Mouse (Mus musculus) CD4-positive, CD25-positive, alpha-beta regulatory T cell, adult 2 months (primary cell): ENCODE results near the gene Nox1.
"Not testable (repeated sequence)": the region's sequence is repeated elsewhere in the genome, so short reads cannot be mapped to it uniquely, and the experiment has no call there.

Source experiments
- DNase-seq: peaks from one replicate; pipeline ENCODE4 v3.0.0-alpha.2; 2012; ENCODE audit warnings: low read depth, low spot score

Nox1 gene

DNA sequence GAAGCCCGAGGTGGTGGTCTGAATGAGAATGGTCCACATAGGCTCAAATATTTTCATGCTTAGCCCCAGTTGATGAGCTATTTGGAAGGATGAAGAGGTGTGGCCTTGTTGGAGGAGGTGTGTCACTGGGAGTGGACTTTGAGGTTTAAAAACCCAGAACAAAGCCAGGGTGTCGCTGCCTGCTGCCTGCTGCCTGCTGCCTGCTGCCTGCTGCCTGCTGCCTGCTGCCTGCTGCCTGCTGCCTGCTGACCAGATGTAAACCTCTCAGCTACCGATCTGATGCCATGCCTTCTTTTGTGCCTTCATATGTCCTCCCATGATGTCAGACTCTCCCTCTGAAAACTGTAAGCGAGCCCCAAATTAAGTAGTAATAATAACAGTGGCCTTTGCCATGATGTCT is at the start of gene Nox1:
TSS of gene Nox1 (minus strand) at position 101 of the 400 bp plus-strand sequence.
- DNase-seq, result no peak

DNA sequence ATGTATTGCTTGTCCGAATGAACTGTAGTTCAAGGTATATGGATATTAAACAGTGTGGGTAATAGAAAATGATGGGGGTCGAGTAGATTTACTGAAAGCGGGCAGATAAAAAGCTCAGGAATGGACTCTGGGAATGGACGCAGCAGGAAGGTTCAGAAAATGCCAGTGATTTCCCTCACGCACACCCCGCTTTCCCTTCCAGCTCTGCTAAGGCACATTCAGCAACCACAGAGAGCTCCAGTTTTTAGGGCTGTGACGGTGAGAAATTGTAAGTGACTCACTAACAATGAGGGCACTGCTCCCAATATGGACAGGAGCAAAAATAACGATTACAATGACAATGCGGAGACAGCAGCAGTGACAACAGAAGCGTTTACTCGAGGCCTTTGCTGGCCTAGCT is 40.4 kb upstream of the Nox1 start:
- DNase-seq, result no peak

DNA sequence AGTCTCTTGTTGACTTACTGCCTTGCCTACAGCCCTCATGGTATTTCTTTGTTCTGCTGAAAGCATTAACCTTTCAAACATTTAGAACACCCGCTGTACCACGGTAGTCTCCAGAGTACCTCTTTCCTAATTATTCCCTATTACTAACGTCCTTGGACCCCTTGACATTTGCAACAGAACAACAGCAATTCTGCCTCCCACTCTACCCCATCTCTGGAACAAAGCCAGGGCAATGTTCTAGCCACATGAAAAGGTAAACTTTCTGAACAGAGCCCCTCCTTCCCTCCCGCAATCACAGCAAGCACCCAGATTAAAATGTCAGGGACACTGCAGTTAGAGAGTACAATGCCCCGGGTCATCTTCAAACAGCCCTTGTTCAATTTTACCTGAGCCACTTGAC is 39.4 kb upstream of the Nox1 start:
- DNase-seq, result no peak

DNA sequence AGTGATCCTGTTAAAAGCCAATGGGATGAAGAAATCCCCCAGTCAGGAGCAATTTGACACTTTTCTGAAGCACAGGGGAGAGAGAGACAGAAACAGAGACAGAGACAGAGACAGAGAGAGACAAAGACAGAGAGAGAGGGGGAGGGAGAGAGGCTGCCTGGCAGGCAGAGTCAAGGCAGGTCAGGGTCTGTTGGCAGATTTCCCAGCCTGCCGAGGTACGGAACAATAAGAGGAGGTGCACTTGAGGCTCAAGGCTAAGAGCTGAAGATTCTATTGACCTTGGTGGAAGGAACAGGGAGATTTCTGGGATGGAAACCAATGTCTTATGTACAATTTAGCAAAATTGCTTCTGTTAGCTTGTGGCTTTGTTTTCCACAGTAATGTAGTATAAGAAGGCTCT is 26.4 kb upstream of the Nox1 start:
- DNase-seq, result no peak

DNA sequence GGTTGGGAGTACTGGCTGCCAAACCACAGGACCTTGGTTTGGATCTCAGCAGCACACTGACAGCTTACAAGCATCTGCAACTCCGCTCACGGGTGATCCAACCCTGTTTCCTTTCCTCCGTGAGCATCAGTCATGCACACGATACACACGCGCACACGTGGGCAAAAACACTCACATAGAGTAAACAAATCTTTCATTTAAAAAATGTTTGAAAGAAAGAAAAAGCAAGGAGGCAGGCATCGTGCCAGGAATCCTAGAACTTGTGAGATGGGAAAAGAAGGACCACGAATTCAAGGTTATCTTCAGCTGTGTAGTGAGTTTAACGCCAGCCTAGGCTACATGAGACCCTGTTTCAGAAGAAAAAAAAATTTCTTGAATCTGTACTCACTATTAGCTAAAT is 24.2 kb upstream of the Nox1 start:
- DNase-seq, result no peak

DNA sequence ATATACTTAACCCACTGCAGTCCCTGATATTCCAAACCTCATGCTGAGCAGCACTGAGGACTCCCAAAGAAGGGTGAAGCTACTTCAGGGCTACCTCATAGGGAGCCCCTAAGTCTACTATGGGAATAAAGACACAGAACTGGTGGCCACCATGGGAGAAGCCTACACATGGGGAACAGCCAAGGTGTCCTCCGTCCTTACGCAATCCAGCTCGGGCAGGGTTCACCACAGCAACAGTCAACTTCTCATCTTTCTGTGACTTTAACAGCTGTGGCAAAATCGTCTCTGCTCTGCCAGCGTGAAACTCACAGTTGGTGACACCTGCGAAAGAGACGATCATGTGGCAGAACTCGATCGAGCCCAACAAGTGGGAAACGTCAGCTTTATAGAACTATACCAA is 16.5 kb upstream of the Nox1 start:
- DNase-seq, result no peak

DNA sequence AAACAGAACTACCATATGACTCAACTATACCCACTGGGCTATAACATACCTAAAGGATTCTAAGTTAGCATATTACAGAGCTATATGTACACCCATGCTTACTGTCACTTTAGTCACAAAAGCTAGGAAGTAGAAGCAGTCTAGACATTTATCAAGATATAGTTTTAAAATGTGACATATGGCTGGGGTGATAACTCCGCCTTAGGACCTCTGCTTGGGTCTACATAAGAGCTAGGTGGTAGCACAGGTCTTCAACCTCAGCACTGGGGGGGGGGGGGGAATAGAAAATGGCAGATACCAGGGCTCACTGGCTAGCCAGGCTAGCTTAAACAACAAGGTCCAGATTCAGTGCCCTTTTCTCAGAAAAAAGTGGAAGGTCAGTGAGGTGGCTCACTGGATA is 11.3 kb upstream of the Nox1 start:
- DNase-seq, result no peak

DNA sequence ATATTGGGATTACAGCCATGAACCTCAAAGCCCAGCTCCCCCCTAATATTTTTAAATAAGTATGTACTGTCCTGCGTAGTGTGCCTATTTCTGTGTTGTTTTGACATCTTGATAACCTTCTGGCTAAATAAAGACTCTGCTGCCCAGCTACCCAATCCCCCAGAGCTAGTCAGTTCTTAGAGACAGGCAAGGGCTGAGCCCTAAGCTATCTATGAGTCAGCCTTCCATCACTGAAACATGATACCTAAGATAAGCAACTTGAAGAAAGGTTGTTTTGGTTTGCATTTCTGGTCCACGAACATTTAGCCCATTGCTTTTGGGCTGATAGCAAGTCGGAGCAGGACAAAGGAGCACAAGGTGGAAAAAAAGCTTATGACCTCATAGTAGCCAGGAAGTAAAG is 1.1 kb downstream of the Nox1 start:
- DNase-seq, result no peak

DNA sequence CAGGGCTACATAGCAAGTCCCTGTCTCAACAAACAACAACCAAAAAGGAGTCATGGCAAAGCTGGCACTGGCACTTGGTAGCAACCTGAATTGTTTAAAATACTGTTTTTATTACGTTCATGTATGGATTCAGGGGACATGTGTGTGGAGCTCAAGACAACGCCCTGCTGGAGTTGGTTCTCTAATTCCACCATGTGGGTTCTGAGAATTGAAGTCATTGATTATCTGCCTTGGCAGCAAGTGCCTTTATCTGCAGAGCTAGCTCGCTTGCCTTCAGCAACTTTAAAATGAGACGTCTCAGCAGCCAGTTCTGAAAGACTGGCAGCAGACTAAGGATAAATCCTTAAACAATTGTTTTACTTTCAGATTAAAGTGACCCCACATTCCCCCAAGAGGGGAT is 3.6 kb downstream of the Nox1 start:
- no peak for DNase-seq

DNA sequence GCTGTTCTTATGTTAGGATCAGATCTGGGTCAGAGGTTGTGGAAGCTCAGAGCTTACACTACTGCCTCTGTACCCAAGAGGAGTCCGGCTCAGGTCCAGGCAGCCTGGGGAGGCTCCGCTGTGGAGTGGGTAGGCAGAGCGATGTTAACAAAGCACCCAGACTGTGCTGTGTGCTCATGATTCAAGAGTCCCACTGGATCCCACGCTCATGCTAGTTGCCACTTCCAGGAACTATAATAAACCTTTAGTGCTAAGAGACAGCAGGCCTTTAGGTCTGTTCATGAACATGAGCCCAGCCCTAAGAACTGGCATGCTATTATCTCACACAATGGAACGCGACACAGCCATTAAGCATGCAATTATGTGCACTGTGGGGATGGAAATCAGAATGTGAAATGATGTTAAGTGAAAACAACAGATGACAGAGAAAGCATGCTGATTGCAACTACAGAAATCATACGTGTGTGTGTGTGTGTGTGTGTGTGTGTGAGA is 10.6 kb downstream of the Nox1 start:
- no peak for DNase-seq

DNA sequence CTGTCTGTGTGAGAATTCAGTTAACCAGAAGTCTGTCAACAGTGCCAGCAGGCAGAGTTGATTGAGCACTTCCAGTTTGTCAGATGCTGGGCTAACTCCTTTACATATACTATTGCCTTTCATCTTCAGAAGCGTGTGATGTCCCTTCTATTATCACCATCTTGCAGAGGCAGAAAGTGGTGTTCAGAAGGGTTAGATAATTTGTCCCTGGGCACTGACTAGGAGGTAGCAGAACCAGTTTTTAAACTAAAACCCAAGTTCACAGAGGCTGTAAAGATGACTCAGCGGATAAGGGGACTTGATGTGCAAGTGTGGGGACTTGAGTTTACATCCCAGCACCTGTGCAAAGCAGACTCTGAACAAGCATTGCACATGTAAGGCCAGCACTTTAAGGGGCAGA is 13.3 kb downstream of the Nox1 start:
- DNase-seq, result no peak

DNA sequence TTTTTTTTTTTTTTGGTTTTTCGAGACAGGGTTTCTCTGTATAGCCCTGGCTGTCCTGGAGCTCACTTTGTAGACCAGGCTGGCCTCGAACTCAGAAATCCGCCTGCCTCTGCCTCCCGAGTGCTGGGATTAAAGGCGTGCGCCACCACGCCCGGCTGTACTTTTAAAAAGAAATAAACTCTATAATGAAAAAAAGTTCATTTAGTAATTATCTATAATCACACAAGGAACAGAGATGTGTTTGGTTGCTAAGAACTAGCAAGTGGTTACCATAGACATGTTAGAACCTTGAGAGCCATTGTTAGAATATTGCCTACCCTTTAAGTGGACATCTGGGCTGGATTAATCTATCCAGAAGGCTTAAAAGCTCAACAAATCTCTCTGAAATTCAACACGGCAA is 34.6 kb downstream of the Nox1 start, which contains the start of gene Arl13a:
TSS of gene Arl13a (plus strand) at position 301 of the 400 bp plus-strand sequence.
- not testable (repeated sequence) for DNase-seq

DNA sequence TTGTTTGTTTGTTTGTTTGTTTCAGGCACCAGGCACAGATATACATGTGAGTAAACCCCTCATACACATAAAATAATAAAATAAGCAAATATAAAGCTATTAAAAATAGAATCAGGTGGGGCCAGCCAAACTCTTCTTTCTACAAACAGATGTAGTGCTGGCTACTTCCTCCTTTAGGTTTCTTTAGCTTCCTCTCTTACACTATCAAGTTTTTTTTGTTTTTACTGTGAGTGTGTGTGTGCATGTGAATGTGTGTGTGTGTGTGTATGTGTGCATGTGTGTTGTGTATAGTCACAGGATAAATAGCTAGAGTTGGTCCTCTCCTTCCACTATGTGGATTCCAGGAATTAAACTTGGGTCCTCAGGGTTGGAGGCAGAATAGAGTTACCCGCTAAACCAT is 47.1 kb downstream of the Nox1 start:
- DNase-seq, result no peak

DNA sequence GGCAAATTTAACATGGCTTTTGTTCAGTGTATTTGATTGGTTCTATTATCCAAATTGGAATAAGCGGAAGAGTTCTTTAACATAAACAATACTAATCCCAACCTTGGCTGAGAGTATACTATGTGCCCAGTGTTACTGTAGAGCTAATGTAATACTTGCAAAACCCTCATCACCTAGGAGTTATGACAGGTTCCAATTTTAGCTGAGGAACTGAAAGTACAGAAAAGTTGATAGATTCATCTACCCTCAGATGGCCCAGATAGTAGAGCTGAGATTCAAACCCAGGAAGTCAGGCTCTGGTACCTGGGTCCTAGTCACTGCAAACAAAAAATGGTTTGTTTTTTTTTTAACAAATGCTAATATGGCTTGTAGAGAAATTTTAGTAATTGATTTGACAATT is 51.2 kb downstream of the Nox1 start:
- DNase-seq, result no peak

DNA sequence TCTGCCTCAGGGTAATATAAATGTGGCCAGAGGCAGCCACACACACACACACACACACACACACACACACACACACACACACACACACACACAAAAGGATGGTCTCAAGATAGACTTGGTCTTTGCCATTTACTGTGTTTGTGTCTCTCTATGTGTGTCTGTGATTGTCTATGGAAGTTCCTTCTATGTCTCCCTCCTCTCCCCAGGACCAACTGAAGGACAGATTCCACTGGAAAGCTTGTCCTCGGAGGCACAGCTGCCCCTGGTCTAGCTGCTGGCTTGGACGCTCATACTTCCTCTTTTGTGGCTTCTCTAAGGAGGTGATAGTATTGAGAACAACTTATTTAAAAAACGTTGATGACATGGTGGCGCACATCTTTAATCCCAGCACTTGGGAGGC is 58.3 kb downstream of the Nox1 start:
- DNase-seq, result peak; percentile 2

DNA sequence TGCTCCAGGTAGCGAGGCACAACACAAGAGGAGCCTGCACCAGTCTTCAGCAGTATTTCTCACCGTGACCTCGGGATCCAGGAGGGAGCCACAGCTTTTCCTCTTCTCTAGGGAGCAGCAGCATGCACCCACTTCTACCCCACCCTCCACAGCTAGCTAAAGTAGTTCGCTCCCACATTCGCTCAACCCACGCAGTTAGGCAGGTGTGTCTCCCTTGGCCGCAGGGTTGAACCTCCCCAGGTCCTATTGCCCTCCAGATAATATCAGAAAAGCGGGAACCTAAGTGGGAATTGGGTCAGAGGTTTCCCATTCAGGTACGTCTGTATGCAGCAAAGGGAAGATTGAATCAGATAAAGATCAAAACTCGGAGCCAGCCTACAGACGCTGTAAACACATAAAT is 58.9 kb downstream of the Nox1 start:
- peak; percentile 16 for DNase-seq

DNA sequence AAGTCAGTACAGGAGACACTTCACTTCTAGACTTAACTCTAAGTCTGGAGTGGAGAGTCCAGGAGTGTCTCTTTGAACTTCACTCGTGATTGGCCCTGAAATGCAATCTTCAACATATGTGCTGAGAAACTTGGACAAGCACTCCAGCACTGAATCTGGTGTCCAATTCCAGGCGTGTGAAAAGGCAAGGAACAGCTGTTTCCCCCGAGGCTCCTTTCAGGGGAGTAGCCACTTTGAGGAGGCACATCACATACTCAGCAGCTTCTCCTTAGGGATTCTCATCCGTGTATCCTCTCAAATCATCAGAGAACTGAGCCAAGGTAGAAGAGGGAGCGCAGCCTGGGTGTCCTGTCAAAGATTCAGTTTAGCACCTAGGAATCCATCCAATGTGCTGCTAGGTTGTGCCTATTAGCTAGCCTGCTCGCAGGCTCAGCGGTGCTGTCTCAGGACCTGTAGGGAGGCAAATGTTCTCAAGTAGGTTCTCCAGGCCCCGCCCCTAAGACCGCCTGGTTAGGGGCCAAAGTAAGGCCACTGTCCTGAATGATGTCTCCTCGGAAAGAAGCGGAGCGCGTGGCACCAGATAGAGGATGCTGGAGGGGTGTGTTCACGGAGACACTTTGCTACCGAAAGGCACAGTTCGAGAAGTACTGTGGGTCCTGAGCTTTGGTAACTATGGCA is 59.6 kb downstream of the Nox1 start, which contains the start of gene Xkrx:
TSS of gene Xkrx (minus strand) at position 34 of the 678 bp plus-strand sequence.
- DNase-seq, result peak; percentile 8

DNA sequence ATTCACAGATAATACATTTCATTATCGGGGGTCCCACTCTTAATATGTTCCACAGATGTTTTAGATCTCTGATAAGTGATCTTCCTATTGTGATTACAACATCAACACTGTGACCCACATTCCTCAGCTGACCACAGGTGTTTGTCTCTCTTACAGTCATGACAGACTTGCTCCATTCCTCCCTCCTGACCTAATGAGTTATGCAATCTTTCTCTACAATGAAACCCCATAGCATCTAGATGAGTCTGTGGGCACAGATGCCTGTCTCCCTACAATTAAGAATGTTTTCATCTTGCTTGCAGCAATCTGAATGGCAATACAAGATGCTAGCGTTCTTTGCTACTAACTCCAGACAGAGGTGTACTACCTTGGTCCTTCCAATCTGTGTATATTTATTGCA is 61.3 kb downstream of the Nox1 start:
- no peak for DNase-seq

DNA sequence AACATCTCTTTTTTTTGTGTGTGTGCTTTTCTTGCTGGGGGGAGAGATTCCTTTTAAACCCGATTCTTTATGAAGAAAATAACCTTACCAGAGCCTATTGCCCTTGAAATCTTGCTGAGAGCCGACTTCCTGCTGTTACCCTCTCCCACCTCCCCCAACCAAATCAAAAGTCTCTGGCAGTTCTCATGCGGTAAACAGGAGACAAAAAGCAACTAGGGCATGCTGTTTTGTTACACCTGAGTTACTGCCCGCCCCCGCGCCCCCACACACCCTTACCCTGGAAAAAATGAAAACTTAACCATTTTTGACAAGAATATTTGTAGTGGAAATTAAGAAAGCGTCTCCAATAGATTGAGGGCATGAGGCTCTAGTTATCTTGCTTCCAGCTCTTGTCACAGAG is 63.6 kb downstream of the Nox1 start:
- peak; percentile 42 for DNase-seq

DNA sequence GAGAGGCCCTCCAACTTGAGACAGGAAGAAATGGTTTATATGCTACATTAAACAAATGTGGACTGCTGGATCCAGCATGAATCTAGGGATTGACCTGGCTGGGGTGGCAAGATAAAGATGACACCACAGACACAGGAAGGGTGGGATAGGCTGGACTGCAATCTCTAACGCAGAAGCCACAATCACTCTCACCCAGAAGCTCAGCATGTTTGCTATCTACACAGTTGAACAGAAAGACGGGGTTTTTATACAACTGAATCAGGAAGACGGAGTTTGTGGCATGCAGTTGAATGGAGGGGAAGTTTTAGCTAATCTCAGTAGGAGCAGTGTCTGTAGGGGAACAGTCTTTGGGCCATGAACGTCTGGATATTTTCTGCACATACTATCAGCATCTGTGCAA is 79.8 kb downstream of the Nox1 start:
- DNase-seq, result no peak

DNA sequence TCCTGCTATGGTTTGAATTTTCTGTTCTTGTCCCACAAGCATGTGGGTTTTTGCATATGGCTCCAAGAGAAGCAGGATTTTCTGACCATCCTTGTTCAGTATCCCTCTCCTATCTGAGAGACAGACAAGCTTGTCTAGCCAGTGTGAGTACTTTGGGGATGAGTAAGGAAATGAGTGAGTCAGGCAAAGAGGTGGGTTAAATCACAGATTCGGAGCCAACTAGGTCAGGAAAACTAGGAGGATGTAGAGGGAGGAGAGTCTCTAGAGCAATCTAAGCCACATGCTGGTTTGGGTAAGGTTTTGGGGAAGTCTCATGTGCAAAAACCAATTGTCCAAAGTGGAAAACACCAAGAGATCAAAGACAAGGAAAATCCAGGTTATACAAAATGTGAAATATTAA is 80.2 kb downstream of the Nox1 start:
- DNase-seq, result no peak

DNA sequence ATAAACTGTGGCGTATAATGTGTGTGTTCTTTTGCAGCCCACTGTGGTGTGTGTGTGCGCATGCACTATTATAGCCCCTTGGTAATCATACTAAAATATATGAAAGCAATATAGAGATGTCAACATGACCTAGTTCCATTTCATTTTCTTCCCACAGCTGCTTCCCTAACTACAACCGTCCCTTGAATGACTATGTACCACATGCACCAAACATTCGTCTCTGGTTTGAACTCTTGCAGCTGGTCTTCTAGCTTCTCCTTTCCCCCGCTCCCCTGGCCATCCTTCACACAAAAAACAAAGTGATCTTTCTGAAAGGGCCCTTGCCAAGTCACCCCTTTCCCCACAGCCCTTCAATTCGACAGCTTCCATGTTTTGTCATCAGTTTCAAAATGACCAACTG is 81.7 kb downstream of the Nox1 start:
- DNase-seq, result no peak

DNA sequence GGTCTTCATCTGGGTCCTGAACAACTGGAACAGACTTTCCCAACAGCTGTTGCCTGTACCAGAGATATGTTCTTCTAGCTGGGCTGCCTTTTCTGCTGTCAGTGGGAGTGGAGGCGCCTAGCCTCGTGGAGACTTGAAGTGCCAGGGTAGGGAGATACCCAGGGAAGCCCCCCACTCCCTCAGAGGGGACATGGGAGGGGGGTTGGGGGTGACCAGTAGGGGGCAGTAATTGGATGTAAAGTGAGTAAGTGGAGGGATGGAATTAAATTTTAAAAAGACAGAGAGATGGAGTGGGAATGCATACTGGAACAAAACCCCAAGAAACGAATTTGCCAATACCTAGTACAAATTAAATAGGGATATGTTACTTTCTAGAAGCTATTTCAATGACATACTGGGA is 87.9 kb downstream of the Nox1 start:
- peak; percentile 47 for DNase-seq

DNA sequence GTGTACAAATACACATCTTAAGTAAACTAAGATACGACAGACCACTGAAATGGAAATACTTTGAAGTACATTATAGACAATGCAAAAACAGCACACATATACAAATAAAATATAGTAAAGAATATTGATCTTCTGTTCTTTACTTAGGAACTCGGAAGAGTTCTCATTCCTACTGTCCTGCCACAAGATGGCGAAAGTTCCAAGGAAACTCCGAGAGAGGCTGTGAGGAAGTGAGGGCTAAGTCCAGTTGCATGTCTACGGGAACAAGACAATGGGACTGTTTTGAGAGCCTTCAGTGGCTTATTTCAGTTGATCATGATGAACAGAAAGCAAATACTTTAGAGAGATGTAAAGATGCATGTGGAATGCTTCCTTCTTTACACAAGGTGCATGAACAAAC is 89.5 kb downstream of the Nox1 start:
- peak; percentile 3 for DNase-seq
